Mouse (Mus musculus) bone marrow macrophage, adult 2 months (primary cell): Measurements from ENCODE around the gene St3gal3.

Source experiments
- CTCF ChIP-seq: IDR thresholded peaks from 2 replicates; pipeline ENCODE4 v1.5.1; 2012; ENCODE audit warnings: low read depth, mild to moderate bottlenecking, low read length, moderate library complexity
- POLR2A ChIP-seq: IDR thresholded peaks from 2 replicates; pipeline ENCODE4 v1.6.1; 2012; ENCODE audit warnings: mild to moderate bottlenecking, low read depth, low read length, borderline replicate concordance

GRCm38 (mm10) chr4:118042671-118043320 is 91.9 kb downstream of the St3gal3 start:
- TF ChIP-seq CTCF (no peak), POLR2A (no peak)
